Mouse (Mus musculus) cerebellum, adult 2 months (tissue): ENCODE measurements around the gene Mettl8.

Experiments used
- CTCF ChIP-seq: fragments of 200-500 bp; IDR thresholded peaks from 2 replicates; pipeline ENCODE4 v1.5.1; 2011; ENCODE audit warnings: low read depth, mild to moderate bottlenecking, control low read depth, low read length, moderate library complexity, borderline replicate concordance; ENCODE audit not compliant: insufficient read depth
- POLR2A ChIP-seq: fragments of 200-500 bp; IDR thresholded peaks from 2 replicates; pipeline ENCODE4 v1.6.1; 2011; ENCODE audit warnings: low read length, control low read depth, borderline replicate concordance; ENCODE audit not compliant: insufficient read depth

DNA sequence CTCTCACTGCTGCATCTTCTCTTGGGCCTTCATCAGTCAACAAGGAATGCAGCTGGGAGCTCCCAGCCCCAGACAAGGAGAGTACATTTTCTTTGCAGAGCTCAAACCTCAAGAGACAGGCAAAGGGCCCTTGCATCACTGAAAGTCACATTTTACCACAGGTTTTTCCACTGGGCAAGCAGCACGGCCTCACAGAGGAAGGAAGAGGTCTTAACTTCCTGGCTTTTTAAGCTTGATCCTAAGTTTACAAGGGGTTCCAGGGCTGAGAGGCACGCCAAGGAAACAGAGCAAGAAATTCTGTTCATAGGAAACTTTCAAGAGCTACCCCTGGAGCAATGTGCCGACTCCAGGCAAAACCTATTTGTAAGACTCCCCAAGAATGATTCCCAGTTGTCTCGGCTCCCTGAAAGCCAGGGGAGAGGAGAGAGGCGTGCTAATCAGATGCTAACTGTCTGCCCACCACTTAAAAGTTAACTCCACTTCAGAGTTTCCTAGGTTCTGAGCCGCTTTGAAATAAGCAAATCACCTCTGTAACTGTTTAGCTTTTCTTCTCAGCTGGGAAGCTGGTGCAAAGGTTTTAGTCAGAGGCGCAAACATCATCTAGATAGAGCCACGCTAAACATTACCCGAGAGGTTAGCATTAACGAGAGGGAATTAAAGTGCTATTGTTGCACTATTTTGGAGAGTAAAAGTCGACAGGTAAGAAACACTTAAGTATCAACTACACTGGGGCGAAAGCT lies 29.6 kb downstream of the Mettl8 start:
- TF ChIP-seq POLR2A (no peak), CTCF (no peak)
